Mouse (Mus musculus) A20 (cell line): Measurements from ENCODE around the gene Gm49318.
"Not testable (repeated sequence)": the region's sequence is repeated elsewhere in the genome, so short reads cannot be mapped to it uniquely, and the experiment has no call there.

Experiments
- DNase-seq: peaks from one replicate; pipeline ENCODE4 v3.0.0-alpha.2; 2011; ENCODE audit warnings: low read depth, low spot score

The Gm49318 gene

GRCm38 (mm10) chr9:22070791-22071573 lies at the start of gene Gm49318, which contains the start of gene Zfp653:
Gene Gm49318, minus strand, starts transcription at chr9:22071259.
Gene Zfp653, minus strand, starts transcription at chr9:22071376.
- peak; percentile 91 for DNase-seq

DNA sequence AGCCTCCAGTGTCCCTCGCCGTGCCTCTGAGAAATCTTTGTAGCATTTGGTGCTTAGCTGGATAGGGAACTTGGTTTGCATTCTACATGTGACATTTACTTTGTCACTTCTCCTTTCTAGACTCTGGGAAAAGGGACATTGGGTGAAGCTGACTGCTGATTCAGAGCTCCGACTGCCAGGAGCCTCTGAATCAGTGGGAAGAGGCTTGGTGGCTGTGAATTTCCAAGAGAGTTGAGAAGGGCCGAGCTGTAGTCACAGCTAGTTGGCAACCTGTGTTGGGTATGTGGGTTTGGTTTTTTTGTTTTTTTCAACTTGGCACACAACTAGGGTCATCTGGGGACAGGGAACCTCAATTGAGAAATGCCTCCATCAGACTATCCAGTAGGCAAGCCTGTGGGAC lies 48.5 kb upstream of the Gm49318 start:
- no peak for DNase-seq

DNA sequence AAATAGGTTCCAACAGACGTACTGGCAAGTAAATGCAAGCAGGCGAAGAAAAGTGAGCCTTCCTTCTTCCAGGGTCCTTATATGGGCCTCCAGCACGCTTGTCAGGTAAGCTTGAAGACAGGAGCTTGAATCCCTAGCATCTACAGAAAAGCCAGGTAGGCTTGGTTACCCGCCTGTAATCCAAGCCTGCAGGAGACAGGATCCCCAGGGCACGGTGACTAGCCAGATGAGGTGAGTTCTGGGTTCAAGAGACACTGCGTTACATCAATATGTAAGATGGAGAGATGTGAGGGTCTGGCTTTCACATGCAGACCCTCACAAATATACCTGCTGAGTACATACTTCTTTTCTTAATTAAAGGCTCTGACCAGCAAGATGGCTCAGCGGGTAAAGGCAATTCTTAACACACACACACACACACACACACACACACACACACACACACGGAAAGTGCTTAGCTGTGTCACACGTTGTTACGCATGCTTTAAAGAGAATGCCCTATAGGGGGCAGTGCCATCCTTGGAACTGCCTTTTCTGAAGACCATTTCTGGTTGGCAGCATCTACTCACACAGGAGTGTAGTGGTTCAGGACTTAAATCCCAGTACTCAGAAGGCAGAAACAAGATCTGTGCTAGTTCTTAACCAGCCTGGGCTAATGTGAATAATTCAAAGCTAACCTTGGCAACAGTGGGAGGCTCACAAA lies 46.8 kb upstream of the Gm49318 start:
- DNase-seq = peak; percentile 84

GRCm38 (mm10) chr9:22116740-22117426 lies 45.8 kb upstream of the Gm49318 start, which contains the start of gene Elof1:
Gene Elof1, minus strand, starts transcription at chr9:22117172.
- peak; percentile 91 for DNase-seq

GRCm38 (mm10) chr9:22116086-22116485 lies 45.0 kb upstream of the Gm49318 start:
- no peak for DNase-seq

GRCm38 (mm10) chr9:22115635-22116034 lies 44.6 kb upstream of the Gm49318 start:
- no peak for DNase-seq

GRCm38 (mm10) chr9:22108194-22108593 lies 37.1 kb upstream of the Gm49318 start:
- DNase-seq = no peak

DNA sequence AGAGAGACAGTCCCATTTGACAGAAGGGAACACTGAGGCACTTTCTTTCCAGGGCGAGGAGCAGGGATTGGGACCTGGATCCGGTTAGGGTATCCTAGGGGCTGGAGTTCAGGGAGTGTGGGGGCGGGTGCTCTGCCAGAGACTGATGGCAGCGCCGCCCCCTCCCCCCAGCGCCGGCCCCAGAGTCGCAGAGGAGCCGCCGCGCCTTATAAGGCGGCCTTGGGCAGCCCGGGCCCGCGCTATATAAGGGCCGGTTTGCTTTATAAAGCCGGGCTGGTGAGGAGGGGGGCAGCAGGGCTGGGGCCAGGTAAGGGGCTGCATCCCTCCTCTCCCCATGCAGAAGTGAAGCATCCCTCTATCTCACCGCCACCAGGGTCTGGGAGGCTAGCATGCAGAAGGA lies 28.9 kb upstream of the Gm49318 start:
- no peak for DNase-seq

DNA sequence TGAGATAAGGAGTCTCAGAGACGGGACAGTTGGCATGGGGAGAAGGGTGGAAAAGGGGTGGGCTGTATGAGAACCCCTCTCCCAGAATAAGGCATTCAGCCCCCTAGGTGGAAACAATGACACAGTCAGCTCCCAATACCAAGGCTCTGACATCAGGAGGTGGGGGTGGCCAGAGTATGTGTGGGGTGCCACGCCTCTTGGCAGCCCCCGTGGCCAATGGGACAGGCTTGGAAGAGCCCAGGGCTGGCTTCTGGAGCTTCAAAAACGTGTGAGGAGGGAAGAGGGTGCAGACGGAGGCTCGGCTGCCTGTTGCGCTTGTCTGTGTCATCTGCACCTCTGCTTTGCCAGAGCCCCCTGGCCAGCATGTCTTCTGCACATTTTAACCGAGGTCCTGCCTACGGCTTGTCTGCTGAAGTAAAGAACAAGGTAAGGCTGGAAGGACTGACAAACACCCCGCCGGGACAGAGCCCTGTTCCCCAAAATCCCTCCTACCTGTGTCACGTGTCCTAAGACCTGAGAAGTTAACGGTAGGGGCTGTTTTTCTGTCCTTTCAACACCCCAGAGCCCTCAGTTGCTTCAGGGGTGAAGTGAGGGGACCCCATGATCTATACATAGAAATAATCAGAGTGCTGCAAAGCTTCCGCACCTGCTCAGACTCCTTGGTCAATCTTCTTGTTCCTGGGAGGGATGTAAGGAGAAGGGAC lies 28.1 kb upstream of the Gm49318 start, which contains the start of gene Cnn1:
Cnn1 (plus strand) TSS at position 224 of the 704 bp plus-strand sequence.
- no peak for DNase-seq

- peak; percentile 74 for DNase-seq
Observed at GRCm38 (mm10) chr9:22095854-22096307, 24.8 kb upstream of the Gm49318 start.

- no peak for DNase-seq
Observed at GRCm38 (mm10) chr9:22092746-22093145, 21.7 kb upstream of the Gm49318 start.

DNA sequence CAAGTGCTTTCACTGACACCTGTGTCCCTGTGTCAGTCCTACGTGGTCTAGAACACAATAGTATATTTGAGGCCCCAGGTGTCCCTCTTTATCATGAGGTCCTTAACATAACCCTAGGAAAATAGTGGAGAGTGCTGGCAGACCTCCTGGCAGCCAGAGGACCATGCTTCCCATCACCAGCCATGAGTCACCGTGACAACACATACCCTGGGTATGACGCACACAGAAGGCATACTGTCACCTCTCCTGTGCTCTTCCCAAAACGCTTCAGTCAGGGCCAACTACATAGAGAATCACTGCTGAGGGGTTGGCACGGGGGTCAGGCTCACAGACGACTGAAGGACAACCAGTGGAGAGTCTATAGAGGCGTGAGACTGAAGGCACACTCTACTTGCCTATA lies 18.9 kb upstream of the Gm49318 start:
- no peak for DNase-seq

DNA sequence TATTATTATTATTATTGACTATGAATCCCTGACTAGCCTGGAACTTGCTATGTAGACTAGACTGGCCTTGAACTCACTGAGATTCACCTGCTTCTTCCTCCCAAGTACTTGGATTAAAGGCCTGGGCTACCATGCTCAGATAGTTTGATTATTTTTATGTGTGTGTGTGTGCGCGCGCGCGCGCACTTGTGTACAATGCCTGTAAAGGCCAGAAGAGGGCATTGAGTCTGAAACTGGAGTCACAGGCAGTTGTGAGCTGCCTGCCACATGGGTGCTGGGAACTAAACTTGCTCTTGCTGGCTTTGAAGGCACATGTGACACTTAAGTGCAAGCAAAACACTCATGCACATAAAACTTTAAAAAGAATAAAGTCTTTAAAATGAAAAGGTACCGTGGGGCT lies 18.2 kb upstream of the Gm49318 start:
- no peak for DNase-seq

DNA sequence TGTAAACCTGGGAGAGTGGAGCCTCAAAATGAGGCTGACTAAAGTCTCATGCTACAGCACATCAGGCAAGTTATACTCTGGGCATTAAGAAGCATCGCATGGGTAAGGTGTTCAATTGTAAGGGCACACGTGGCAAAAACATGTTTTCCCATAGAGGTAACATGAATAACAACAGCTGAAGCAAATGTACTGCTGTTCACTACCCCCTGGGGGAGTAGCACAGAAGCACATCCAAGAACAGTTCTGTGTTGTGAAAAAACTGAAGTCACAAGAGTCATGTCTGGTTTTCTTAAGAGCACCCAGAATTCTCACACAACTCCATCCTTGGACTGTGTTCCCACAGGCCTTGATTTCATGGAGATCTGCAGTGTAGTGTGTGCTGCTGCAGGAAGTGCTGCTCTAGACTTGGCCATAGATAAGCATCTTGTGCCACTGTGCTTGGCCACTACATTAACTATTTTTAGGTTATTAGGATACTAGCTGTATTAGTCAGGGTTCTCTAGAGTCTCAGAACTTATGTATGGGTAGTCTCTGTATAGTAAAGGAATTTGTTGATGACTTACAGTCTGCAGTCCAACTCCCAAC lies 16.1 kb upstream of the Gm49318 start:
- DNase-seq = no peak

- no peak for DNase-seq
Observed at GRCm38 (mm10) chr9:22086012-22086411, 15.0 kb upstream of the Gm49318 start.

DNA sequence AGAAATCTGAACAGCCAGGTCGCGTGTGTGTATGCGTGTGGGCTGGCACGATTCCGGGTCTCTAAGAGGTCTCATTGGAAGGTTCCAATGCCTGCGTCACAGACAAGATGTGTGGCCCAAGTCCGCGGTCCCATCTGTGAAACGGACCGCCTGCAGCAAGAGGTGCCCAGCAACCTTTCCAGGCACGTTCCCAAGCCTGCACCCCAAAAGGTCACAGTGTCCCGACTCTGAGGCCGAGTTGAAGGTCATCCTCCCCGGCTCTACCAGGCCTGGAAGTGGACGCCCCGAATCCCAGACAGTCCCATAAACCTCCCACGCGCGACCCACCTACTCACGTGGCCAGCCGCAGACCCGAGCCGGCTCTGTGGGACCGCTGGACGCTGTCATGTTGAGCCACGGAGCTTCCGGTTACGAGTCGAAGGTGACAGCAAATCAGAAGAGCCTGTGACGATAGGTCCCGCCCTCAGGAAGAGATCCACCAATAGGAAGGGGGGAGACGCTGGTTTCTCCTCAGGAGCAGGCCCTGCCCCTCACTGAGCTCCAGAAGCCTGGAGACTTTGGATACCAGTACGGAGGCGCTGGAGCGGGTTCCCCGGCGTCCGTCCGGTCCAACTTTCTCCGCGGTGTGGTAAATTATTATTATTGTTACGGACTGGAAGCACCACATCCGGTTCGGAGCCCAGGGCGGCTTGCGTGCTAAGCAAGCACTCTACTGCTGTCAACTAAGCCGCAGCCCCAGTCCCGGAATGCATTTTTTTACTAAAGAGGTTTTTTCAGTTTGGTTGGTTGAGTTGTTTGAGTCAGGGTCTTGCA lies 14.2 kb upstream of the Gm49318 start, which contains the start of gene Ecsit:
Ecsit (minus strand) TSS at position 417 of the 813 bp plus-strand sequence.
- DNase-seq = peak; percentile 86

DNA sequence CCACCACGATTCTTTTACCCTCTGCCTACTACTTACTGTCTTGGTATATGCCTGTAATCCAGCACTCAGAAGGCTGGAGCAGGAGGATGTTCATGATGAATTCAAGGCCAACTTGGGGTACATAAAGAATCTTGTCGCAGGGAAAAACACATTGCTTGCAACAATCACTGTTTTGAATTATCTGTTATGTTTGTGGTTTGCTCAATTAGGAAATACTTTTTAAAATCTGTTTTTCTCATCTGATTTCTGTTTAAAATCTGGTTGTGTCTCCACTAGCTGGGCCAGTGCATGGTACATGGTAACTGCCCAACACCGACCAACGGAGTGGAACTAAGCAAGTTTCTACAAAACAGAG lies 13.6 kb upstream of the Gm49318 start:
- no peak for DNase-seq

DNA sequence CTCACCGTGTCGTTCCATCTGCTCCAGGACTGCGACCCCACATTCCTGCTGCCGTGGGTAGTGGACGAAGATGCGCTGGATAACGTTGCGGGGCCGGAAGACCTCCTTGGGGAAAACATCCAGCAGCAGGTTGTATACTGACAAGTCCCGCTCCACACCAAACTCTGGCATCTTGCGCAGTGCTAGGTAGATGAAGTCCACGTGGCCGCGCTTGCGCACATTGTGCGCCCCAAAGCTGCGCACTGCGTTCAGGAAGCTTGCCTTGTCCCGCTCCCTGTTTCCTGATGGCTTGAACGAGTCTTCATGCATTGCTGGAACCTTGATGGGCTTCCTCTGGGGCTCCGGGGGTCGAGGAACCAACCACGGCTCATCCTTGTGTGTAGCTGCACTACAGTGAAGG lies 5.2 kb upstream of the Gm49318 start:
- DNase-seq = no peak

- not testable (repeated sequence) for DNase-seq
Observed at GRCm38 (mm10) chr9:22075778-22076177, 4.7 kb upstream of the Gm49318 start.

DNA sequence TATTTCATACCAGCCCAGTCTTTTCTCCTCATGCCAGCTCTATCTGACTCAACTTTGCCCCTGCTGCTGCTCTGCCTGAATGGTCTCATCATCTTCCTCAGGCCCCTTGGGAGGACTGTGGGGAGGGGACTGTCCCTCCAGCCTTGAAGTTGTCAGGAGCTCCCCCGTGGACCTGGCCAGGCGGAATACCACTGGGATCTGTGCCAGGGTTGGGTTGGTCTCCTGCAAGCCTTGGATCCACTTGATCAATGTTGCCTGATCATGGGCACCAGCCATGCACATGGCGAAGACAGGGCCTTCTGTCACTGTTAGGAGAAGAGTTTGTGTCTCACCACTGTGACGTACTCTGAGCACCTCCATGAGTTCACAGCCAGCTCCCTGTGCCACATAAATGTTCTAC lies 1.2 kb upstream of the Gm49318 start:
- DNase-seq = no peak
